Mouse (Mus musculus): Measurements from ENCODE around the gene Trub1. TPM values are rescaled to one million over a fixed set of nuclear protein-coding genes. Genes with fewer than 3 reads are reported as not detected.

Gene Trub1
- polyA plus RNA-seq, 1 experiment from 2014 or later, result 17.3 TPM

DNA sequence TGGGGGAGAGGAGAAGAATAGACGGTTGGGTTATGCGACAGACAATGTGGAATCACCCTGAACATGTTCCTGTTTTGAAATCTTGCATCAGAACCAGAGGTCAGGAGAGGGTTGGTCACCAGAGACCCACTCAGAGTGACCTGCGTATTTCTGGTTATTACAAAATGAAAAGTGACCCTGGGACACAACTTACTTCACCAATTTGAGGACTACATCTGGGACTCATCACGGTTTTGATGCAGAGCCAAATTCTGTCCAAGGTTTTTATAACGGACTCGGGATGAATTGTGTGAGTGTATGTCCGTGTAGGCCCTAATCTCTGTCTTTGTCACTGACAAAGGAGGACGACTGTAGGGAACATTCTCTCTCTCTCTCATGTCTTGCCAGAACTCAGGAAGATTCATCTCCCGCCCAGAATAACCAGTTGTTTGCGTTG, 16.1 kb upstream of the Trub1 start:
- Histone ChIP-seq H3K27me3 (ENCODE audit: control insufficient read depth, insufficient read depth, low read depth, low read length) (no peaks in the 10 kb centered on the region), H3K4me3 (ENCODE audit: low read depth, low read length) (no peak overlapping the region), H3K4me1 (ENCODE audit: control insufficient read depth, insufficient read depth, low read length) (peaks cover 2% of the 10 kb centered on the region; the same call in 1 of the 2 replicates), H3K9ac (ENCODE audit: low read depth, low read length) (no peak overlapping the region), H3K9me3 (replicated peaks; ENCODE audit: control insufficient read depth, low read length, poor library complexity, severe bottlenecking) (no peaks in the 10 kb centered on the region), H3K4me2 (ENCODE audit: low read length) (no peak overlapping the region), H3K36me3 (ENCODE audit: control insufficient read depth, insufficient read depth, low read length) (no peaks in the 10 kb centered on the region), H3K27ac (ENCODE audit: low read length) (no peak overlapping the region)
- no peak for ATAC-seq
- 58% methylated on average over 10 of the region's 10 CpGs for WGBS

DNA sequence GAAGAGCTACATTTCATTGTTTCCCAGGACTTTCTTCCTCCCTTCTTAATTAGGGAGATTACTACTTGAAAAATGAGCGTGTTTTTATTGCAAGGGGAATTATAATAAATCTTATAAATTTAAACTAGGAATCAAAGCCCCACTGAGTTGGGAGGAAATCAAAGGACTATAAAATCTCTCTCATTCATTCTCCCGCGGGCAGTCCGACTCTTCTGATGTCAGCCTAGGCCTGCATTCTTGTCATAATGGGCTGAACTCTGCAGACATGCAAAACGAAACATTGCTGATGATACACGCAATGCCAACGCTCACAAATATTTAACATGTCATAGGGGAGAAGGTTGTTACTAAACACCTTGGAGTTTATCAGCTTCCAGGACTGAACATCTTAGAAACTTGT, 15.7 kb upstream of the Trub1 start:
- no peak for ATAC-seq
- Histone ChIP-seq H3K36me3 (ENCODE audit: control insufficient read depth, insufficient read depth, low read length) (no peaks in the 10 kb centered on the region), H3K4me2 (ENCODE audit: low read length) (no peak overlapping the region), H3K9me3 (replicated peaks; ENCODE audit: control insufficient read depth, low read length, poor library complexity, severe bottlenecking) (no peaks in the 10 kb centered on the region), H3K4me1 (ENCODE audit: control insufficient read depth, insufficient read depth, low read length) (peaks cover 2% of the 10 kb centered on the region; the same call in 1 of the 2 replicates), H3K4me3 (ENCODE audit: low read depth, low read length) (no peak overlapping the region), H3K27ac (ENCODE audit: low read length) (no peak overlapping the region), H3K27me3 (ENCODE audit: control insufficient read depth, insufficient read depth, low read depth, low read length) (no peaks in the 10 kb centered on the region), H3K9ac (ENCODE audit: low read depth, low read length) (no peak overlapping the region)
- 56% methylated on average over 7 of the region's 7 CpGs for WGBS

DNA sequence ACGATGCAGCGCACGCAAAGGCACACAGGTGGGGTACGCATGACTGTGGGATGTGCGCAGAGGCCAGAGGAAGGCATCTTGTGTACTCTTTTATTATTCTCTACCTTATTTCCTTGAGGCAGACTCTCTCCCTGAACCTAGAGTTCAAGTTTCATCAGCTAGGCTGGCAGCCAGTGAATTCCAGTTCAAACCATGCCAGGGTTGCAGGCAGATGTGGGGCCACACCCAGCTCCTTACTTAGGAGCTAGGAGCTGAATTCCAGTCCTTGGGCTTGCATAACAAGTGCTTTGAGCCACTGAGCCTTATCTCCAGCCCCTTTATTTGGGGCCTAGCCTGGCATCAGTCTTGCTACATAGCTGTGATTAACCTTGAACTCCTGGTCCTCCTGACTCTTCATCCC, 13.4 kb upstream of the Trub1 start:
- WGBS, result 92% methylated on average over 5 of the region's 5 CpGs
- no peaks in the 10 kb centered on the region for H3K9me3 ChIP-seq (replicated peaks; ENCODE audit: control insufficient read depth, low read length, poor library complexity, severe bottlenecking)
- H3K27ac ChIP-seq (ENCODE audit: low read length), result no peak overlapping the region
- ATAC-seq, result no peak
- H3K4me3 ChIP-seq (ENCODE audit: low read depth, low read length), result no peak overlapping the region
- no peaks in the 10 kb centered on the region for H3K27me3 ChIP-seq (ENCODE audit: control insufficient read depth, insufficient read depth, low read depth, low read length)
- H3K9ac ChIP-seq (ENCODE audit: low read depth, low read length), result no peak overlapping the region
- H3K4me2 ChIP-seq (ENCODE audit: low read length), result no peak overlapping the region
- H3K4me1 ChIP-seq (ENCODE audit: control insufficient read depth, insufficient read depth, low read length), result peaks cover 3% of the 10 kb centered on the region; the same call in 1 of the 2 replicates
- no peaks in the 10 kb centered on the region for H3K36me3 ChIP-seq (ENCODE audit: control insufficient read depth, insufficient read depth, low read length)

DNA sequence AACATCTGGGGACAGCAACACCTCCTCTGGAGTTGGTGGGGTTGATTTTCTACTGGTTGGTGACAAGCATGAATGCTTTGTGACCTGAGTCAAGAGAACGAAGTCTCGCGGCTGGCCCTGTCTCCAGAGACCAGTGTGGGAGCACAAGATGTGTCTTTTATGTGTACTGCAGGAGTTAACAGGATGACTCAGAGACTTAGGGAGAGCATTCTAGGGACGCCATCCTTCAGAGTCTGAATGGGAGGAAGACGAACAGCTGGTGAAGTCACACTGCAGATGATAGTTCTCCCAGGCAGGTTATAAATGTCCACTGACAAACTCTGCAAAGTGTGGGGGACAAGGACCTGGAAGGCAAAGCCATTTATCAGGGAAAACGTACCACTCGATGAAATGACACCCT, 11.2 kb upstream of the Trub1 start:
- H3K27me3 ChIP-seq (ENCODE audit: control insufficient read depth, insufficient read depth, low read depth, low read length), result no peaks in the 10 kb centered on the region
- H3K4me3 ChIP-seq (ENCODE audit: low read depth, low read length), result no peak overlapping the region
- H3K27ac ChIP-seq (ENCODE audit: low read length), result no peak overlapping the region
- no peak overlapping the region for H3K9ac ChIP-seq (ENCODE audit: low read depth, low read length)
- peaks cover 3% of the 10 kb centered on the region; the same call in 1 of the 2 replicates for H3K4me1 ChIP-seq (ENCODE audit: control insufficient read depth, insufficient read depth, low read length)
- H3K4me2 ChIP-seq (ENCODE audit: low read length), result no peak overlapping the region
- no peak for ATAC-seq
- no peaks in the 10 kb centered on the region for H3K9me3 ChIP-seq (replicated peaks; ENCODE audit: control insufficient read depth, low read length, poor library complexity, severe bottlenecking)
- H3K36me3 ChIP-seq (ENCODE audit: control insufficient read depth, insufficient read depth, low read length), result no peaks in the 10 kb centered on the region
- 54% methylated on average over 7 of the region's 7 CpGs for WGBS

DNA sequence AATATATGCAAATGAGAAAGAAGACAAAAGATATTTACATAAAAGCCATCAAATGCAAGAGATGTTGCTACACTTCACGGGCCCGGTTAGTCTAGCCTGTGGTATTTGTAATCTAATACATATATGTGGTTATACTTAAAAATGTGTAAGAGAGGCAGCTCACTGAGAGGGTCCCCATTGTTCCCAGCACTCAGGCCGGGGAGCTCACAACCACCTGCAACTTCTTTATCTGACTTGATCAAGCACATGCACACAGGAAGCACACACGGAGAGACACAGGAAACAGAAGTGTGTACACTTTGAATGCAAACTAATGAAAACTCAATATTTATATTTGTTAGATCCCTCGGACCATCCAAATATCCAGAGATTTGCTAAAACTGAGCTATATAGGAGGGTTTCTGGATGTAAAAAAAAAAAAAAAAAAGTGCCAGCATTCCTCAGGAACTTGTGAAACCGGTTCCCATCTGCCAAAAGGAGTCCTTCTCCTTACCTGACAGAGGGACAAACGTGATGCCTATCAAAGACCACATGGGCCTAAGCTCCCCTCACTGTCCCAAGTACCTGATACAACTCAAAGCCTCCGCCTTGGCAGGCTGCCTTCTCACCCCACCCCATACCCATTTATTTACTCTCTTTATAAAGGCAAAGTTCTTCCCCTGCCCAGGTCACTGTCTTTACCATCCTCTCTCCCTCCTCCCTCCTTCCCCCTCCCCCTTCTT, 9.6 kb upstream of the Trub1 start:
- 51% methylated on average over 8 of the region's 8 CpGs for WGBS
- no peaks in the 10 kb centered on the region for H3K9me3 ChIP-seq (replicated peaks; ENCODE audit: control insufficient read depth, low read length, poor library complexity, severe bottlenecking)
- H3K4me1 ChIP-seq (ENCODE audit: control insufficient read depth, insufficient read depth, low read length), result peaks cover 3% of the 10 kb centered on the region; the same call in 1 of the 2 replicates
- H3K9ac ChIP-seq (ENCODE audit: low read depth, low read length), result no peak overlapping the region
- H3K4me2 ChIP-seq (ENCODE audit: low read length), result no peak overlapping the region
- H3K4me3 ChIP-seq (ENCODE audit: low read depth, low read length), result no peak overlapping the region
- no peaks in the 10 kb centered on the region for H3K36me3 ChIP-seq (ENCODE audit: control insufficient read depth, insufficient read depth, low read length)
- no peaks in the 10 kb centered on the region for H3K27me3 ChIP-seq (ENCODE audit: control insufficient read depth, insufficient read depth, low read depth, low read length)
- H3K27ac ChIP-seq (ENCODE audit: low read length), result no peak overlapping the region
- ATAC-seq, result no peak

DNA sequence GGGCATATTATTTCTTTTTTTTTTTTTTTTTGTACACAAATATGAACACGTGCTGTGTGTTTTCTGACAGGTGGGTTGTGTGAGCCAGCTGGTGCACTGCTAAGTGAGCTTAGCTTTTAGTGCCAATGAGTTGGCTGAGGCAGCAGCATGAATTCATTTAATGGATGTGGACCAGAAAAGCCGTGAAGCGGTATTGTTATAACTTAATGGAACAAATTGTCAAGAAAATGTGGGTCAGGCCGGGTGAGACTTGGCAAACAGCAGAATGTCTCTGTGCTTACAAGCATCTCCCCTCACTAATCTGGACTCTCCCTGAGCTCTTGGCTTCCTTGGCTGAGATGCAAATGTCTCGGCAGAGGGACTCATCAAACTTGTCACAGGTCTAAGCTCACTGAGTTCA, 7.7 kb upstream of the Trub1 start:
- H3K9ac ChIP-seq (ENCODE audit: low read depth, low read length), result no peak overlapping the region
- H3K4me1 ChIP-seq (ENCODE audit: control insufficient read depth, insufficient read depth, low read length), result peaks cover 3% of the 10 kb centered on the region; the same call in 1 of the 2 replicates
- 0 out of 2 replicates have a peak, but pooled peaks have one; percentile 25 for ATAC-seq
- no peak overlapping the region for H3K4me3 ChIP-seq (ENCODE audit: low read depth, low read length)
- H3K27ac ChIP-seq (ENCODE audit: low read length), result no peak overlapping the region
- 26% methylated on average over 5 of the region's 5 CpGs for WGBS
- no peaks in the 10 kb centered on the region for H3K27me3 ChIP-seq (ENCODE audit: control insufficient read depth, insufficient read depth, low read depth, low read length)
- no peaks in the 10 kb centered on the region for H3K36me3 ChIP-seq (ENCODE audit: control insufficient read depth, insufficient read depth, low read length)
- no peak overlapping the region for H3K4me2 ChIP-seq (ENCODE audit: low read length)
- no peaks in the 10 kb centered on the region for H3K9me3 ChIP-seq (replicated peaks; ENCODE audit: control insufficient read depth, low read length, poor library complexity, severe bottlenecking)

DNA sequence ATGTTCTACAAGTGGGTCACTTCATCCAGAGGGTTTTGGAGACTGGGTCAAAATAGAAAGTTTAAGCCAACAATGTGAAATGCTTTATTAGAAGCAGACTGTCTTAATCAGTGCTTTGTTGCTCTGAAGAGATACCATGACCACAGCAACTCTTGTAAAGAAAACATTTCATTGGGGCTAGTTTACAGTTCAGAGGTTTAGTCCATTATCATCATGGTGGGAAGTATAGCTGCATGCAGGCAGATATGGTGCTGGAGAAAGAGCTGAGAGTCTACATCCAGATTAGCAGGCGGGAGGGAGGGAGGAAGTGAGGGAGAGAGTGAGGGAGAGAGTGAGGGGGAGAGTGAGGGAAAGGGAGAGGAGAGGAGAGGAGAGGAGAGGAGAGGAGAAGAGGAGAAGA, 1.9 kb upstream of the Trub1 start:
- 86% methylated on average over 1 of the region's 1 CpGs for WGBS
- Histone ChIP-seq H3K4me2 (ENCODE audit: low read length) (no peak overlapping the region), H3K9me3 (replicated peaks; ENCODE audit: control insufficient read depth, low read length, poor library complexity, severe bottlenecking) (no peaks in the 10 kb centered on the region), H3K4me1 (ENCODE audit: control insufficient read depth, insufficient read depth, low read length) (peaks cover 18% of the 10 kb centered on the region), H3K27ac (ENCODE audit: low read length) (no peak overlapping the region), H3K27me3 (ENCODE audit: control insufficient read depth, insufficient read depth, low read depth, low read length) (no peaks in the 10 kb centered on the region), H3K4me3 (ENCODE audit: low read depth, low read length) (no peak overlapping the region), H3K36me3 (ENCODE audit: control insufficient read depth, insufficient read depth, low read length) (no peaks in the 10 kb centered on the region), H3K9ac (ENCODE audit: low read depth, low read length) (no peak overlapping the region)
- no peak for ATAC-seq

DNA sequence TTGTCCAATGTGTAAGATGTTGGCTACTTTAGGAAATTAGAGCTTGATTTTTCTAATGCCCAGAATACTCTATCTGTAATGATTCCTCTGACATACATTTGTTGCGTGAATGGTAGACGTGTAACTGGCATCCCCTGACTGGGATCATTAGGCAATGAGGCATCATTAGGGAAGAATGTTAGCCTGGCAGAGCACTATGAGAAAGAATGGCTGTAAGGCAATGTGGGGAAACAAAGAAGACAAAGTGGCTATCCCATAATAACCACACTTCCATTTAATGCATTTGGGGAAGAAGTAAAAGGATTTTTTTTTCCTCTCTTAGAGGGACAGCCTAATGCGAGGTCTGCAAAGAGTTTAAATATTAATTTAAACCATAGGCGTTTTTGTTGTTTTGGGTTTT, 950 bp upstream of the Trub1 start:
- Histone ChIP-seq H3K4me3 (ENCODE audit: low read depth, low read length) (no peak overlapping the region), H3K9me3 (replicated peaks; ENCODE audit: control insufficient read depth, low read length, poor library complexity, severe bottlenecking) (no peaks in the 10 kb centered on the region), H3K27me3 (ENCODE audit: control insufficient read depth, insufficient read depth, low read depth, low read length) (no peaks in the 10 kb centered on the region), H3K4me2 (ENCODE audit: low read length) (no peak overlapping the region), H3K9ac (ENCODE audit: low read depth, low read length) (no peak overlapping the region), H3K4me1 (ENCODE audit: control insufficient read depth, insufficient read depth, low read length) (peaks cover 18% of the 10 kb centered on the region), H3K36me3 (ENCODE audit: control insufficient read depth, insufficient read depth, low read length) (no peaks in the 10 kb centered on the region), H3K27ac (ENCODE audit: low read length) (no peak overlapping the region)
- 78% methylated on average over 4 of the region's 4 CpGs for WGBS
- ATAC-seq, result no peak

DNA sequence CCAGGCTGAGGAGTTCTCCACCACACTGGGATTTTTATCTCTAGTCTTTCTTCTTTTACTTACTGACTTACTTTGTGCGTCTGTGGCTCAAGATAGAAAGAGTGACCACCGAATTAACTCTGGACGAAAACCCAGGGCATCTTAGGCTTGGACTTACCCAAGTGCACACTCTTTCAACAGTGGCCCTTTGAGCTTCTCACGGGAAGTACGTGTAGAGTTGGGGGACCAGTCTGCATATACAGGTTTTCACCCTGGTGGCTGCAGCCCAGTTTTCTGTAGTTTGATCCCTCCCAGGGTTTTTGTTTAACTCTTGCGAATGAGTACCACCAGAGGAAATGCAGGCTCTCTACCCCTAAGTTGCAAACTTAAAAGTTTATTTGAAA, 497 bp downstream of the Trub1 start:
- ATAC-seq, result no peak
- WGBS, result 5% methylated on average over 6 of the region's 6 CpGs
- H3K27ac ChIP-seq (ENCODE audit: low read length), result peak overlapping the region; percentile 81; the same call in 1 of the 2 replicates

More for the DNA sequence above, 497 bp downstream of the Trub1 start:
- Histone ChIP-seq H3K36me3 (ENCODE audit: control insufficient read depth, insufficient read depth, low read length) (no peaks in the 10 kb centered on the region), H3K9ac (ENCODE audit: low read depth, low read length) (peak overlapping the region; percentile 85), H3K9me3 (replicated peaks; ENCODE audit: control insufficient read depth, low read length, poor library complexity, severe bottlenecking) (no peaks in the 10 kb centered on the region), H3K27me3 (ENCODE audit: control insufficient read depth, insufficient read depth, low read depth, low read length) (no peaks in the 10 kb centered on the region), H3K4me2 (ENCODE audit: low read length) (peak overlapping the region; percentile 65), H3K4me1 (ENCODE audit: control insufficient read depth, insufficient read depth, low read length) (peaks cover 18% of the 10 kb centered on the region), H3K4me3 (ENCODE audit: low read depth, low read length) (peak overlapping the region; percentile 56)

Data from midbrain, embryonic 16.5 days (tissue).